Mouse (Mus musculus): Measurements from ENCODE around the gene Gm12184.
A peak's percentile ranks its signal among the peaks of the same experiment; 100 is the strongest.
"Not testable (repeated sequence)": the region's sequence is repeated elsewhere in the genome, so short reads cannot be mapped to it uniquely, and the experiment has no call there.

Gm12184 gene

GRCm38 (mm10) chr11:48825979-48826751 lies at the start of gene Gm12184, which contains the start of gene Trim7:
Gene Gm12184 (minus strand): TSS chr11:48826655.
Gene Trim7 (plus strand): TSS chr11:48826140.
- not testable (repeated sequence) for DNase-seq (ENCODE audit: low spot score in 2 of 2)

- not testable (repeated sequence) for DNase-seq (ENCODE audit: low spot score in 2 of 2)
These were observed 48.9 kb upstream of the Gm12184 start for GRCm38 (mm10) chr11:48875343-48875837.

DNA sequence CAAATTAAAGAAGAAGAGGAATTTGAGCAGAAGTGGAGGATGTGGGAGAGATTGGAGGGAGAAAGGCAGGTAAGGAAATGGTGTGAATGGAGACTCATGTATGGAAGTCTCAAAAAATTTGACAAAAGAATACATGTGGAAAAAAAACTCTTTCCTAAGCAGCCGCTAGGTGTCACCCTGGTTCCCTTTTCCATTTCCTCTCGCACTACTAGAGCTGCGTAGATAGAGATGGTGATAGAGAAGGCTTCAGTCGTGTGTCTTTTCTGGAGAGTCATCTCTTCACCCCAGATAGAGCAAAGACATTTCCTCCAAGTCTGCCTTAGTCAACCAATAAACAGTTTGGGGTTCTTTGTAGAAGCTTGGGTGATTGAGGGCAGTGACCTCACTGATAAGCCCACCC lies 48.0 kb upstream of the Gm12184 start:
- no peak for DNase-seq (ENCODE audit: low spot score in 2 of 2)

DNA sequence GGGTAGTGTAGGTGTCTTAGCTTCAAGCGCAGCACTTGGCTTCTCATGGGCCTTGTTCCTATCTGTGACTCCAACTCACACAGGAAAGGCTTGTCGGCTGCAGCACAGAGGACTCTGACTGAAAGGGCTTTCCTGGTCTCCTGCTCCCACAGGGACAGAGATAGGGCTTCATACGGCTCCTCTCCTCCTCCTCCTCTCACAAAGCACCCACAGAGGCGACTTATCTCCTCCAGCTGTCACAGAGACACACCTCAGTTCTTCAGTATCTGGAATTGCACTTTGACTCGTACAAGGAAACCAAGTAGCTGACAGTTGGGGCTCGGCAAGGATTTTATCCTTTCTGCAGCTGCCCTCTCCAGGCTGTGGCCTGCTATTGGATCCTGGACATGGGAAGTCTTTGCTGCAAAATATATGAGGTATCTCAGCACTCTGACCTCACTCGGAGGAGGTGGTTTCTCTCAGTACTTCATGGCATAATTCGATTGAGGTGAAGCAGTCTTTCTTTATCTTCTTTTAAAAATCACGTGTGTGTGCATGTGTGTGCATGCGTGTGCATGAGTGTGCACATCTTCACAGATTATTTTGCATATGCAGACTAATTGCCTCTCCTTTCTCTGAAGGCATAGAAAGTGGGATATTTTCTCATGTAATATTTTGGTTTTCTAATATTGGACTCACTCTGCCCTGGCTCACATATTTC lies 47.3 kb upstream of the Gm12184 start:
- no peak for DNase-seq (ENCODE audit: low spot score in 2 of 2)

GRCm38 (mm10) chr11:48872695-48873300 lies 46.3 kb upstream of the Gm12184 start:
- DNase-seq (ENCODE audit: low spot score in 2 of 2), result no peak

GRCm38 (mm10) chr11:48871817-48872541 lies 45.5 kb upstream of the Gm12184 start:
- DNase-seq (ENCODE audit: low spot score in 2 of 2), result no peak

- peak in 1 of 2 experiments; percentile 34 for DNase-seq (ENCODE audit: low spot score in 2 of 2)
These were observed 44.8 kb upstream of the Gm12184 start, which contains the start of gene Irgm1 for GRCm38 (mm10) chr11:48871201-48871772. Gene Irgm1 (minus strand): TSS chr11:48871683.

DNA sequence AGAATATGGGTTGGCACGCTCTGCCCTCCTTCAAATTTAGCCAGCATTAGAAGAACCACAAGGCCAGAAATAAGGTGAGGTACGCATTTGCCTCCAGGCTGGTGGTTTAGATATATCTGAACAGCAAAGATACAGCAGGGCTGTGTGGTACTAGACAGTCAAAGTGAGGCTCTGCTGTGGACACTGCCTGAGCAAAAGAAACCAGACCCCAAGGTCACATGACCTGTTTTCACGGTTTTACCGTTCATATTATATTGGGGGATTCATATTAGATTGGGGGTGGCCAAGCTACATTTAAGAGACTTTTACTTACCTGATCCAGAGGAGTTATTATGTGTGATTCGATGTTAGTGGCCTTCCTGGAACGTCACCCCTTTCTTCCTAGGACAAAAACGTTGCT lies 44.3 kb upstream of the Gm12184 start:
- DNase-seq (ENCODE audit: low spot score in 2 of 2), result no peak

DNA sequence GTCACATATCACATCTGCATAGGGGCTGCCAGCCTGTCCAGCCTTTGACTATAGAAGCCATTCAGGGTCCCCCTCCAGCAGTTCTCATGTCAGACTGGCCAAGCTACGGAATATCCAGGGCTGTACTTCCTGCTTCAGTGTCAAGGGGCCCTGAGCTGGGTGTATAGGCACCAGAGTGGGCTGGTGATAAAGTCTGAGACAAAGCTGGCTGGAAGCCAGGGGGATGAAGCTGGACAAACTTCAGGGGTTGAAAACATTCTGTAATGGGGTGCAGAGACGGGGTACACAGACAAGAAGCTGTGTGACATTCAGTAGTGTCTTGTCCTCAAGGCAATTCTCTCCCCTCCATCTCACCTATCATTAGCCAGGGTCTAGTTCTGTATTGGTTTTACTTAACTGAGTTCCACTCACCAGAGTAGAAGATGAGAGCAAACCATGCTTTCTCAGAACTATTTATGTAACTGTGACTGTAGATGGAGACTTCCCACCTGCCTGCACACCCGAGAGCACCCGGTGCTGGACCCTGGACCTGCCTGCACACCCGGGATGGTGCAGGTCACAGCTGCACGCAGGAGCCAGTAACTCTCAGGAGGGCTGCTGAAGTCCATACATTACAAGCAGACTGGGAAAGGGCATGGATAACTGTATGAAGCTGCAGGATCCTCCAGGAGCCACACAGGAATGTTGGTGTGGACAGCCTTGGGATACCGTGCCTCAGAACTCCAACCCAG lies 43.1 kb upstream of the Gm12184 start:
- DNase-seq (ENCODE audit: low spot score in 2 of 2), result no peak

DNA sequence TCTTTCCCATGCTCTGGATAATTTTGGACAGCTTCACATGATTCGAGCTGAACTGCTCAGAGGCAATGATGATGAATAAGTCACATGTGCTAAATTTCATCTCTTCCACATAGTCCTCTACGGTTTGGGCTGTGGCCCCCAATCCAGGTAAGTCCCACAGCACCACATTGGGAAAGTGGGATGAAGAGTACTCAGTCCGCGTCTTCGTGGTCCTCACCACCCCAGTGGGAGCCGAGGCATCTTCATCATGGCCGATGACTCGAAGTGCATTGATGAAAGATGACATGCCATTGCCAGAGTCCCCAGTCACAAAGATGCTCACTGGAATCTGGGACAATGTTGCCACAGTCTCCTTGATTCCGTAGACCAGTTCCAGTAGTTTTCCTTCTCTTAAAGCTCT lies 40.0 kb upstream of the Gm12184 start:
- no peak for DNase-seq (ENCODE audit: low spot score in 2 of 2)

DNA sequence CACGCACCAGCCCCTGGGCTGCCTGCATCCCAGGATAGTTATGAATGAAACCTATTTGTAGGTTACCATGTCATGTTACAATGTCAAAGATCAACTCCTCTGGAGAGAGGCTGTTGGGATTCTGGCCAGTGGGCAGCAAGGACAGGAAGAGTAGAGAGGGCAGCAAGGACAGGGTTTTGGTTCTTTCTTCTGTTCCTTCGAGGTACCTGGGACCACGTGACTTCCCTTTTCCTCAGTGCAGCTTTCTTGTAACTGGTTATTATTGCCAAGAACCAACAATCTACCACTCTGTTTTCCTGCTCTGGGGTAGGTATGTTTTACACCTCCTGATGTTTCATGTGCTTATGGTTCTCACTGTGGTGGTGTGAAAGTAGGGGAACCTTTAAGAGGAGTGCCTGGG lies 37.4 kb upstream of the Gm12184 start:
- no peak for DNase-seq (ENCODE audit: low spot score in 2 of 2)

GRCm38 (mm10) chr11:48862784-48863319 lies 36.4 kb upstream of the Gm12184 start:
- no peak for DNase-seq (ENCODE audit: low spot score in 2 of 2)

DNA sequence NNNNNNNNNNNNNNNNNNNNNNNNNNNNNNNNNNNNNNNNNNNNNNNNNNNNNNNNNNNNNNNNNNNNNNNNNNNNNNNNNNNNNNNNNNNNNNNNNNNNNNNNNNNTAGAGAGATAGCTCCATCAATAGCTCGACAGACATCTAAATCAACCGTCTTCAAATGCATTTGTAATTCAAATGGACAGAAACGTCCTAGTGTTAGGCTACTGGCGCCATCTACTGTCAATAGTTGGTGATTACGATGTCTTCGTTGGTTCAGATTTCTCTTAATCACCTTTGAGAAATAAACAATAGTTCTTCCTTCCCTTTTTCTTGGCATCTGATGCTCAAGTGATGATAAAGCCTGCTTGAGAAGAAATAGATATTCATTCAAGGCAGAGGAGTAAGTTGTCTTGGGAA lies 32.6 kb upstream of the Gm12184 start:
- no peak for DNase-seq (ENCODE audit: low spot score in 2 of 2)

GRCm38 (mm10) chr11:48853474-48854180 lies 27.2 kb upstream of the Gm12184 start:
- DNase-seq (ENCODE audit: low spot score in 2 of 2), result peak; percentile 68 to 88

- no peak for DNase-seq (ENCODE audit: low spot score in 2 of 2)
These were observed 26.4 kb upstream of the Gm12184 start for GRCm38 (mm10) chr11:48852624-48853473.

DNA sequence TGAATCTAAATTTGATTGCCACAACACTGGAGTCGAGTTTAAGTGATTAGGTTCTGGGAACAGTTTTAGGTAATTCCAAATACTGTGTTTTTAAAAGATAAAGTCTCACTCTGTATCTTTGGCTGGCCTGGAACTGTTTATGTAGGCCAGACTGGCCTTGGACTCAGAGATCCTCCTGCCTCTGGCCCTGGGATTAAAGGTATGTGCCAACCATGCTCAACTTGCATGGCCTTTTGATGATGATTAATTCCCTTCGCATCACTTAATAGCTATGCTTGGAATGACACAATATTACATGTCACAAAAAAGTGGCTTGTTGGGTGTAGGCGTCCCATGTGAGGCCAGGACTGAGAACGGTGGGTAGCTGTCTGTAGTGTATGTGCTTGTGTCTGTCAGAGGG lies 25.7 kb upstream of the Gm12184 start:
- no peak for DNase-seq (ENCODE audit: low spot score in 2 of 2)

DNA sequence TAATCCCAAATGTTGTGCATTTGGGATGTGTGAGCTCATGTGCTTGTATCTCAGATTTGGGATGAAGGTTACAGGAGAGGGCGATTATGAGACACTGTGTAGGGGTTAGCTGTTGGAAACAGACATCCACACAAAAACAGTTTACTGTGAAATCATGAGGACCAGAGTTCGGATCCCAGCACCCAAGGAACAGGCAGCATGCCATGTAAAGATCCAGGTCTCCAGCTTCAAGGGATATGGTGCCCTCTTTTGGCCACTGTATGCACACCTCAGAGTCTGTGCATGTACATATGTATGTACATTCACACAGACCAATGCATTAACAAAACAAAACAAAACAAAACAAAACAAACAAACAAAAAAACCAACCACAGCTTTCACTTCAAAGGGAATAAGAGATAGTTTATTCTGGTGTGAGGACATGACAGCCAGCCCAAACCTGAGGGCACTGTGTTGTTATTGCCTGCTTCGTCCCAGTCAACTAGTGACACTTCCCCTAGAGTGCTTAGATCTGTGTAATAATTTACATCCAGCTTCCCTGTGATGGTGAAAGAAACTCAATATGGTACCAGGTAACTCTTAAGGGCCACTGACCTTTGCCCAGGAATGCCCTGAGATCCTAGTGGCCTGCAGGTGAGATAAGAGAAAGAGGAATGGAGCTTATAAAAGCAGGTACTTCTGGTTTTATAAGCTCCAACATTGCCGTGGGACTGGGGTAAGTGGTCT lies 25.0 kb upstream of the Gm12184 start:
- no peak for DNase-seq (ENCODE audit: low spot score in 2 of 2)

DNA sequence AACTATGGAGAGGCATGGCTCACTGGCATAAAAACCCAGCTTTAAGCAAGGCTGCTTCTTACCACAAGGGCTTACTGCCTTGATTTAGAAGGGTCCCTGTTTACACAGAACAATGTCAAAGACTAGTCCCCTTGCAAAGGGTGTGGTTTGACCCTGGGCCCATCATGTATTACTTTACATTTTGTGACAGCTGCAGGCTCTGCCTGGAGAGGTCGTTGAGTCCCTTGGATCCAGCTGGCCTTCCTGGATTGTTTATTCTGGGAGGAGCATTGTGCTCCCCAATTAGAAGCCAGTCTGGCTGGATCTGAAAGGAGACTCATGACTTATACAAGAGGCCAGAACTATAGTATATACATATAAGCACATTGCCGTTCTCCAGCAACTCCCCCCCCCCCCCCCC lies 23.8 kb upstream of the Gm12184 start:
- no peak for DNase-seq (ENCODE audit: low spot score in 2 of 2)

Data from frontal cortex, postnatal 10 days (tissue).